Mouse (Mus musculus): ENCODE measurements around the gene Grin2a. TPM values are rescaled to one million over a fixed set of nuclear protein-coding genes. Genes with fewer than 3 reads are reported as not detected.

Grin2a gene
- polyA plus RNA-seq, 1 experiment from 2014 or later, result 2.2 TPM

DNA sequence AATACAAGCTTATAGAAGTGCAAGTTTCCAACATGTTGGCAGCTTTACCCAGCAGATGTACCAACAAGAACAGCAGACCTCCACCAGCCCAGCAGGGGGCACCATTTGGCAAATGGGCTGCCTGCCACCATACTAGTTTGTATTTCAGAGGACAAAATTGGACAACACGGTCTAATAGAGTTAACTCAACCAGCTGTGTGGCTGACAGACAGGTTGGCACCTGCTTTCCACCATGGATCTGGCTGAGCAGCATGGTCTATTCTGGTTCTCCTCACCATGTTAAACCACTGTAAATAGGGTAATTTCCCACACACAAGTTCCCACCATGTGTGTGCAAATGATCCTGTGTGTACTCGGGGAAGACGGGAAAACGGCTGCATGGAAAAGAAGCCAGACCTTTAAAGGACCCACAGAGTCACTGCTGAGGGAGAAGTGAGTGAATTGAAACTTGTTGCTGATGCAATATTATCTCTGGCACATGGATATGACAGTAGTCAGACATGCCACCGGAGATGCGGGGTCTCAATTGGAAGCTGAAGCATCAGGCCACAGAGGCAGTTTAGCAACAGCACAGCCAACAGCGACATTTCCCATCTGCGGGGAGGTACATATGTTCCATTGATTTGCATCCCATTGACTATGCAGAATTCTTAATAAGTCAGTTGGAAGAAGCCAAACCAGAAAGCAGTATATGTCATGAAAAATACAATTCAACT, 259.8 kb downstream of the Grin2a start:
- Histone ChIP-seq H3K36me3 (no peaks in the 10 kb centered on the region), H3K27me3 (no peaks in the 10 kb centered on the region), H3K4me2 (replicated peaks) (no peak overlapping the region), H3K9ac (no peak overlapping the region), H3K4me1 (no peaks in the 10 kb centered on the region), H3K27ac (no peak overlapping the region), H3K4me3 (no peak overlapping the region), H3K9me3 (no peaks in the 10 kb centered on the region)
- whole genome bisulfite sequencing, result 87% methylated on average over 8 of the region's 8 CpGs
- no peak for ATAC-seq (ENCODE audit: low FRiP score, low read depth)

DNA sequence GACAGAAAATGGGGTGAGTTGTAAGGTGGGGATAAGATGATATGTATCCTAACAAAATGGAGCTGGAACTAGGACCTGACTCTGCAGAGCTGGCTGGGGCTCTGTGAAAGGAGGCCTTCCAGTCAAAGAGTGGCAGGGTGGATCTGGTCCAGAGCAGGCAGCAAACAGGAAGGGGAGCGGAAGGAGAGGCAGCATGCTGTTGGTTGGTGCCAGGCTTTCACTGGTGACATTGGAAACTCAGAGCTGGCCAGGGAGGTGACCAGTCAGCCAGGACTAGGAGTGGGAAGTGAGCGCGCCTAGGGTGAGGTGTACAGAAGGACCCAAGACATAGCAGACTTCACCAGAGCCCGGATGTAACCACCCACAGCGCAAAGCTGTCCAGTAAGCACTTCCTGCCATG, 267.8 kb downstream of the Grin2a start:
- Histone ChIP-seq H3K4me3 (no peak overlapping the region), H3K4me2 (replicated peaks) (no peak overlapping the region), H3K27ac (no peak overlapping the region), H3K9me3 (no peaks in the 10 kb centered on the region), H3K4me1 (no peaks in the 10 kb centered on the region), H3K27me3 (no peaks in the 10 kb centered on the region), H3K9ac (no peak overlapping the region), H3K36me3 (no peaks in the 10 kb centered on the region)
- 94% methylated on average over 5 of the region's 5 CpGs for WGBS
- ATAC-seq (ENCODE audit: low FRiP score, low read depth), result no peak

DNA sequence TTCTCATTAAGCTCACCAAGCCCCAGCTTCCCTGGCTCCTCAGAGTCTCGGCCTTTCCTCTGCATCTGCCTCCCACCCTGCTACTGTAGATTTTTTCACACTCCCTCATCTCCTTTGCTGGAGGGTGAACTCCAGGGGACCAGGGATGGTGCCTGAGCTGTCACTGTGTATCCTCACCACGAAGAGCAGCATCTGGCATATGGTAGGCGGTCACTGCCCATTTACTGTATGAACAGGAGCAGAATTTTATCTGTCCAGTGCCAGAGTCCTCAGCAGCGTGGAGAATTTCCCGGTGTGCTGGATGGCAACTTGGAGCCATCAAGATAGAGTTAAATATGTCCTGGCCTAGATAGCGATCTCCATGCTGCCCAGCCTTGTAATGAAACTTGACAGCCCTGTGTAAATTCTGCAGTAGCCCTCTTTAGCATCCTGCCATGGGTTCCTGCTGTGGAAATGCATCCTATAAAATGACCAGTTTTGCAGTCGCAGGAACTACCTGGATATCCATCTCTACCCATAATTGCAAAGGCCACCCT, 269.7 kb downstream of the Grin2a start:
- no peaks in the 10 kb centered on the region for H3K36me3 ChIP-seq
- no peak overlapping the region for H3K27ac ChIP-seq
- 74% methylated on average over 7 of the region's 7 CpGs for WGBS
- no peaks in the 10 kb centered on the region for H3K27me3 ChIP-seq
- H3K4me1 ChIP-seq, result no peaks in the 10 kb centered on the region
- no peak overlapping the region for H3K4me3 ChIP-seq
- no peaks in the 10 kb centered on the region for H3K9me3 ChIP-seq
- no peak for ATAC-seq (ENCODE audit: low FRiP score, low read depth)
- H3K9ac ChIP-seq, result no peak overlapping the region
- no peak overlapping the region for H3K4me2 ChIP-seq (replicated peaks)

GRCm38 (mm10) chr16:9711398-9711797, 284.0 kb downstream of the Grin2a start:
- no peak overlapping the region for H3K4me3 ChIP-seq
- no peak overlapping the region for H3K4me2 ChIP-seq (replicated peaks)
- no peak for ATAC-seq (ENCODE audit: low FRiP score, low read depth)
- H3K9ac ChIP-seq, result no peak overlapping the region
- no peaks in the 10 kb centered on the region for H3K27me3 ChIP-seq
- no peaks in the 10 kb centered on the region for H3K36me3 ChIP-seq
- H3K27ac ChIP-seq, result no peak overlapping the region
- no peaks in the 10 kb centered on the region for H3K9me3 ChIP-seq
- 87% methylated on average over 2 of the region's 2 CpGs for WGBS
- H3K4me1 ChIP-seq, result no peaks in the 10 kb centered on the region

DNA sequence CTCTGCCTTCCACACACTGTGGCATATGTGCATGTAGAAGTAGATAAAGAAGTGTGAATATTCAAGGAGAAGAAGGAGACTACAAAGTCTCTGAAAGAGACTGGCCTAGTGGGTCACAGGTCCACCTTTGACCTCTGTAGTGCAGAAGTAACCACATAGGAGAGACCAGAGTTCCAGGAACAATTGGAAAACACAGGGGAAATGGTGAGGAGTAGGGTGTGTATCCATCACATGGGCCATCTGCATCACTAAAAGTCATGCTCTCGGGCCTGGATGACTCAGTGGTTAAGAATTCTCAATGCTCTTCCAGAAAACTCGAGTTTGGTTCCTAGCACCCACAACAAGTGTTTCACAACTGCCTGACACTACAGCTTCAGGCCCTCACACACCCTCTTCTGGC, 285.4 kb downstream of the Grin2a start:
- H3K36me3 ChIP-seq, result no peaks in the 10 kb centered on the region
- no peak for ATAC-seq (ENCODE audit: low FRiP score, low read depth)
- no peaks in the 10 kb centered on the region for H3K4me1 ChIP-seq
- no peaks in the 10 kb centered on the region for H3K27me3 ChIP-seq
- H3K27ac ChIP-seq, result no peak overlapping the region
- H3K4me3 ChIP-seq, result no peak overlapping the region
- no peak overlapping the region for H3K9ac ChIP-seq
- H3K4me2 ChIP-seq (replicated peaks), result no peak overlapping the region
- H3K9me3 ChIP-seq, result no peaks in the 10 kb centered on the region
- 65% methylated on average over 2 of the region's 2 CpGs for WGBS

DNA sequence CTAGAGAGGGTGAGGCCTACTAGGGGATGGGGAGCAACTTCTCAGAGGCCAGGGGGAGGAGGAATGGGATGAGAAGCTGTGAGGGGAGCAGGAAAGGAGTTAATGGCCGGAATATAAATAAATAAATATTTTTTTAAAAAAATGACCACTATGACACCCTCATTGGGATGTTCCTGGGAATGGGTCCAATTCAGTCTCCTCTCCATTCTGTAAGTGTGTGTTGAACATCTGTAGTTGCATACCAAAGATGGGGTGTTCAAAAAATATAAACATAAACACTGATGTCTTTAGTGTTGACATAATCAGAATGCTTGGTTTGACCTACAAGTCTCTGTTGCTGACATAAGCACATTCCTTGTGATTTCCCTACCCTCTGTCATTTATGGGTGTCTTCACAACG, 298.2 kb downstream of the Grin2a start:
- H3K36me3 ChIP-seq, result no peaks in the 10 kb centered on the region
- no peaks in the 10 kb centered on the region for H3K27me3 ChIP-seq
- ATAC-seq (ENCODE audit: low FRiP score, low read depth), result no peak
- no peak overlapping the region for H3K27ac ChIP-seq
- WGBS, result 69% methylated on average over 2 of the region's 2 CpGs
- no peak overlapping the region for H3K4me2 ChIP-seq (replicated peaks)
- no peaks in the 10 kb centered on the region for H3K4me1 ChIP-seq
- H3K9ac ChIP-seq, result no peak overlapping the region
- no peak overlapping the region for H3K4me3 ChIP-seq
- H3K9me3 ChIP-seq, result no peaks in the 10 kb centered on the region

DNA sequence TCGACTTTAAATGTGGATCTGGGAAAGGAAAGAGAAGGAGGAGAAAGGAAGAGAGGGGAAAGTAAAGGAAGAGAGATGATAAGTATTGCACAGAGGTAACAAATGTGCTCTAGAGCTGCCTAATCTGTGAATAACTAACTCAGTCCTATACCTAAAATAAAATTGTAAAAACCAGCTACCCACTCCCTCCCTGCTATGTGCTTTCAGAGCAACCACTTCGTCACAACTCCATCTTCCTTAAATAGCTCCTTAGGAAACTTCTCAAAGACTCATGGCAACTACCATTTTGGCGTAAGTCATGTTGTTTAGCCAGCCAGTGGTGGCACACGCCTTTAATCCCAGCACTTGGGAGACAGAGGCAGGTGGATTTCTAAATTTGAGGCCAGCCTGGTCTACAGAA, 301.3 kb downstream of the Grin2a start:
- no peak overlapping the region for H3K4me3 ChIP-seq
- H3K36me3 ChIP-seq, result no peaks in the 10 kb centered on the region
- H3K27me3 ChIP-seq, result no peaks in the 10 kb centered on the region
- H3K9me3 ChIP-seq, result no peaks in the 10 kb centered on the region
- no peak overlapping the region for H3K4me2 ChIP-seq (replicated peaks)
- H3K27ac ChIP-seq, result no peak overlapping the region
- no peaks in the 10 kb centered on the region for H3K4me1 ChIP-seq
- WGBS, result 80% methylated on average over 4 of the region's 4 CpGs
- ATAC-seq (ENCODE audit: low FRiP score, low read depth), result no peak
- no peak overlapping the region for H3K9ac ChIP-seq

DNA sequence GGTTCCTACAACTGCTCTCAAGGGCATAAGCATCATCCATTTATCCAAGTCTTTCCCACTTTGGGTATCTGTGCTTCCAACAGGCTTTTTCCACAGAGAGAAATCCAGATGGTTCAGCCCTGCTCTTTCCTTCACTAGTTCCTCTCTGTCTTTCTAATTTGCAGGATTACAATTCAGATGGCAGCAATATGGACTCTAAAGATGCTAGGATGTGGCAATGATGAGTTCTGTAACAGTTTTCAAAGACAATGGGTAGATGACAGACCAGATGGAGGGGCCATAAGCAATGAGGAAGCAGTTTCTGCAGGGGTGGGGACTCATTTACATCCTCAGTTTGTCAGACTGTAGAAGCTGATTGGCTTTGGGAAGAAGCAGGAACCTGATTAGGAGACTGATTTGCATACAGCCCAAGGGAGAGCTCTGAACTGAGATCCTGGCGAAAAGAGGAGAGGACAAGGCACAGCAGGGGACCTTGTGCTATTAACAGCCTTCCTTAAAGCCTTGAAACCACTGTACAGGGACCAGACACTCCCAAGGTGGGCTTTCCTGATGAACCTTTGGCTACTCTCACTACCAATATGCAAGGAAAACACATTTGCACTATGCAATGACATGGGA, 306.7 kb downstream of the Grin2a start:
- H3K9ac ChIP-seq, result no peak overlapping the region
- no peaks in the 10 kb centered on the region for H3K9me3 ChIP-seq
- no peaks in the 10 kb centered on the region for H3K27me3 ChIP-seq
- no peak overlapping the region for H3K4me2 ChIP-seq (replicated peaks)
- no peak overlapping the region for H3K4me3 ChIP-seq
- no peak for ATAC-seq (ENCODE audit: low FRiP score, low read depth)
- H3K4me1 ChIP-seq, result no peaks in the 10 kb centered on the region
- no peak overlapping the region for H3K27ac ChIP-seq
- no peaks in the 10 kb centered on the region for H3K36me3 ChIP-seq
- whole genome bisulfite sequencing, result 14% methylated on average over 1 of the region's 1 CpGs

DNA sequence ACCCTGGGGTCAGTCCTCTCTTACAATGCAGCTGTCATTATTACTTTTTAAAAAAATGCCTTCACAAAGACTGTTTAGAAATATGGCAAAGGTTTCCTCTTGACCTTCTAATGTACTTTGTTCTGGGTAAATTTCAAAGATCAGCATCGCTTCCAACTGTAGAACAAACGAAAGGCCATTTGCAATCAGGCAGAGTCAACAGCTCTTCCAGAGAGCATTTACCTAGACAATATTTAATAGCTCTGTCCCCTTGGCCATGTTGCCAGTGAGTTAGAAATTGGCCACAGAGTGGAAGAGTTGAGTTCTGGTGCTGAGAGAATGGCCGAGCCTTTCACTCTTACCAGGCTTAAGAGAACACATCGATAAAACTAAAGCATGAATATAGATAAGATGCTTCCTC, 314.8 kb downstream of the Grin2a start:
- H3K9ac ChIP-seq, result no peak overlapping the region
- H3K27me3 ChIP-seq, result no peaks in the 10 kb centered on the region
- no peaks in the 10 kb centered on the region for H3K4me1 ChIP-seq
- H3K4me3 ChIP-seq, result no peak overlapping the region
- no peaks in the 10 kb centered on the region for H3K36me3 ChIP-seq
- H3K9me3 ChIP-seq, result no peaks in the 10 kb centered on the region
- ATAC-seq (ENCODE audit: low FRiP score, low read depth), result no peak
- WGBS, result 92% methylated on average over 4 of the region's 4 CpGs
- no peak overlapping the region for H3K4me2 ChIP-seq (replicated peaks)
- no peak overlapping the region for H3K27ac ChIP-seq

GRCm38 (mm10) chr16:9679994-9680393, 315.4 kb downstream of the Grin2a start:
- H3K9me3 ChIP-seq, result no peaks in the 10 kb centered on the region
- 67% methylated on average over 5 of the region's 5 CpGs for WGBS
- no peak overlapping the region for H3K4me2 ChIP-seq (replicated peaks)
- H3K27ac ChIP-seq, result no peak overlapping the region
- no peak overlapping the region for H3K9ac ChIP-seq
- ATAC-seq (ENCODE audit: low FRiP score, low read depth), result no peak
- no peaks in the 10 kb centered on the region for H3K4me1 ChIP-seq
- H3K4me3 ChIP-seq, result no peak overlapping the region
- no peaks in the 10 kb centered on the region for H3K27me3 ChIP-seq
- H3K36me3 ChIP-seq, result no peaks in the 10 kb centered on the region

DNA sequence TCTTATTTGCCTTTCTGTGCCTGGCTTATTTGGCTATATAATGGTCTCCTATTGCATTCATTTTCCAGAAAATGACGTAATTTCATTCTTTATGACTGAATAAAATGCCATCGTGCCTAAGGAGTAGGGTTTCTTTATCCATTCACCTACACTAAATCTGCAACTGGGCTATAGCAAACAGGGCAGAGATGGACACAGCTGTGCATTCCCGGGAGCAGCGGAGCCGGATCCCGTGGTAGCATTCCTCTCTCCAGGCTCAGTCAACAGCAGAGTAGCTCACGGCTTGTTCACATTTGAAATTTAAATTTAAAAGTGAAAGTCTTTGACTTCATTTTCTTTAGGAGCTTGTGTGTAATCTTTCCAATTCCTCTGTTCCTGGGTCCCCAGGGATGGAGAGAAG, 316.6 kb downstream of the Grin2a start:
- WGBS, result 81% methylated on average over 7 of the region's 7 CpGs
- Histone ChIP-seq H3K27me3 (no peaks in the 10 kb centered on the region), H3K9ac (no peak overlapping the region), H3K4me1 (no peaks in the 10 kb centered on the region), H3K4me3 (no peak overlapping the region), H3K9me3 (no peaks in the 10 kb centered on the region), H3K27ac (no peak overlapping the region), H3K4me2 (replicated peaks) (no peak overlapping the region), H3K36me3 (no peaks in the 10 kb centered on the region)
- ATAC-seq (ENCODE audit: low FRiP score, low read depth), result no peak

- Histone ChIP-seq H3K4me3 (no peak overlapping the region), H3K9me3 (no peaks in the 10 kb centered on the region), H3K4me1 (no peaks in the 10 kb centered on the region), H3K27me3 (no peaks in the 10 kb centered on the region), H3K4me2 (replicated peaks) (no peak overlapping the region), H3K27ac (no peak overlapping the region), H3K9ac (no peak overlapping the region), H3K36me3 (no peaks in the 10 kb centered on the region)
- ATAC-seq (ENCODE audit: low FRiP score, low read depth), result no peak
- 71% methylated on average over 2 of the region's 2 CpGs for WGBS
Measured at GRCm38 (mm10) chr16:9672390-9672789, 323.0 kb downstream of the Grin2a start.

DNA sequence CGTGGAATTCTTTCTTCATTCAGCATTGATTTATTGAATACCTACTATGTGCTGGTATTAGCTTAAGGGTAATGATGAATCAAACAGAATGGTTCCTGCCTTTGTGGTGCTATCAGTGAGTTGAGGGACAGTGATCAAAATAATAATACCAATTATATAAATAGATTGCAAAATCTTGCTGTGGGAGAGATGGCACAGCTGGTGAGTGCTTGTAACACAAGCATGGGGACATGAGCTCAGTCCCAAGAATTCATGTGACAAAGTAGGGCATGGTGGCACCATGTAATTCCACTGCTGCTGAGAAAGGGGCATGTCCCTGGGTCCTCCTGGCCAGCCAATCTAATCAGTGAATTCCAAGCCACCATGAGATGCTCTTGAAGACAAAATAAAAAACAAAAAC, 324.1 kb downstream of the Grin2a start:
- H3K27ac ChIP-seq, result no peak overlapping the region
- H3K27me3 ChIP-seq, result no peaks in the 10 kb centered on the region
- H3K4me2 ChIP-seq (replicated peaks), result no peak overlapping the region
- ATAC-seq (ENCODE audit: low FRiP score, low read depth), result no peak
- H3K4me3 ChIP-seq, result no peak overlapping the region
- H3K36me3 ChIP-seq, result no peaks in the 10 kb centered on the region
- H3K9me3 ChIP-seq, result no peaks in the 10 kb centered on the region
- 81% methylated on average over 1 of the region's 1 CpGs for WGBS
- H3K9ac ChIP-seq, result no peak overlapping the region
- H3K4me1 ChIP-seq, result no peaks in the 10 kb centered on the region
